Mouse (Mus musculus) E14TG2a.4 (cell line): ENCODE data around the gene Hpcal1.

ENCODE experiments used
- H3K27me3 ChIP-seq: 2 replicates; pipeline ENCODE4 v1.6.1; 2014; ENCODE audit warnings: low read length, control low read depth; ENCODE audit not compliant: insufficient read depth
- H3K36me3 ChIP-seq: 2 replicates; pipeline ENCODE4 v1.6.1; 2014; ENCODE audit warnings: low read length, control low read depth; ENCODE audit not compliant: insufficient read depth
- H3K4me1 ChIP-seq: replicated peaks from 2 replicates; pipeline ENCODE4 v1.6.1; 2014; ENCODE audit warnings: low read depth, low read length, control low read depth
- H3K4me3 ChIP-seq: replicated peaks from 2 replicates; pipeline ENCODE4 v1.5.1; 2014; ENCODE audit warnings: mild to moderate bottlenecking, low read length
- H3K9me3 ChIP-seq: 2 replicates; pipeline ENCODE4 v1.6.1; 2014; ENCODE audit warnings: low read length, control low read depth
- CTCF ChIP-seq: conservative IDR thresholded peaks from 2 replicates; pipeline ENCODE4 v1.5.1; 2014; ENCODE audit warnings: low read length
- NANOG ChIP-seq: IDR thresholded peaks from 2 replicates; pipeline ENCODE4 v1.6.1; 2014; ENCODE audit warnings: borderline replicate concordance, low read length, mixed read lengths
- POU5F1 ChIP-seq: IDR thresholded peaks from 2 replicates; pipeline ENCODE4 v1.6.1; 2014; ENCODE audit warnings: low read length, borderline replicate concordance

Hpcal1 gene

DNA sequence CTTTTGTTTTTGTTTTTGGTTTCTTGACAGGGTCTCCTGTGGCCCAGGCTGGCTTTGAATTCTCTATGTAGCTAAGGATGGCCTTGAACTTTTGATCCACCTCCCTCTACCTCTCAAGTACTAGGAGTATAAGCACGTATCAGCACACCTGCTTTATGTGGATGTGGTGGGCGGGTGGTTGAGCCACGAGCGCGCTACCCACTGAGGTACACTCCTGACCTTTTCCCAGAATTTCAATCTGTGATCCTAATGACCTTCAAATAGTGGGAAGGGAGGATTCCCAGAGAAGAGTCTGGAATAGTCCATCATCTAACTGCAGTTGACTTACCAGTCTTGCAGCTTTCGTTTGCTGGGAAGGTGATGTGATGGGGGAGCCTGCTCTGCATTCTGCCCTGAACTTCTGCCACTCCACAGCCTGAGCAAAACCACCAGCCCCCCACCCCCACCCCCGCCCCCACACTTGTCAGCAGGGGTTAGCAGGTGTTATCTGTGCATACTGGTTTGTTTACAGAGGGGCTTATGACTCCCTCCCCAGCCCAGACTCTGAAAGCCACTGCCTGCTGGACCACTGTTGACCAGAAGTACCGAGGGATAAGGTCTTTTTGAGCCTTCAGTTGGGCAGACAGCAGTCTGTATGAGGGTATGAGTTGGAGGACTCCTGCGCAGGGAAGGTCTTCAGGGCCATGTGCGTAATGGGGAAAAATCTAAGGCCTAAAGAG is 46.4 kb downstream of the Hpcal1 start:
- Histone ChIP-seq H3K4me3 (no peak overlapping the region), H3K36me3 (no peaks in the 10 kb centered on the region), H3K9me3 (no peaks in the 10 kb centered on the region), H3K4me1 (peaks cover 70% of the 10 kb centered on the region), H3K27me3 (no peaks in the 10 kb centered on the region)
- TF ChIP-seq CTCF (no peak), POU5F1 (no peak), NANOG (no peak)

DNA sequence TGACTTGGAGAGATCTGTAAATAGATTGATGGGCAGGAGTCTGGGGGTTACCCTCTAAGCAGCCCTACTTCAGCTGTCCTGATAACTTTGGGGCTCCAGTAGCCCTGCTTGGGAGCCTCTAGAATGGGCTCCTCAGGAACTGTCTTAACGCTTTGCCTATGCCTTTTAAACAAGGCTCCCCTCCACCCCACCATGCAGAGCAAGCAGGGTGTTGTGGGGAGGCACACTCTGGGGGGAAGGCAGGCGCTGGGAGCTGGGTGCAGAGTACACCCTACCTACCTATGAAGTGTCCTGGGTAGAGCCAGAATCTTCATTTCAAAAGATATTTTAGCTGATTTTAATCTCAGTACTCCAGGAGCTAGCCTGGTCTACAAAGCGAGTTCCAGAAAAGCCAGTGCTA is 47.2 kb downstream of the Hpcal1 start:
- TF ChIP-seq POU5F1: no peak
- no peak for TF ChIP-seq NANOG
- TF ChIP-seq CTCF: no peak
- Histone ChIP-seq H3K4me1 (peaks cover 76% of the 10 kb centered on the region), H3K36me3 (no peaks in the 10 kb centered on the region), H3K4me3 (no peak overlapping the region), H3K27me3 (no peaks in the 10 kb centered on the region), H3K9me3 (no peaks in the 10 kb centered on the region)

DNA sequence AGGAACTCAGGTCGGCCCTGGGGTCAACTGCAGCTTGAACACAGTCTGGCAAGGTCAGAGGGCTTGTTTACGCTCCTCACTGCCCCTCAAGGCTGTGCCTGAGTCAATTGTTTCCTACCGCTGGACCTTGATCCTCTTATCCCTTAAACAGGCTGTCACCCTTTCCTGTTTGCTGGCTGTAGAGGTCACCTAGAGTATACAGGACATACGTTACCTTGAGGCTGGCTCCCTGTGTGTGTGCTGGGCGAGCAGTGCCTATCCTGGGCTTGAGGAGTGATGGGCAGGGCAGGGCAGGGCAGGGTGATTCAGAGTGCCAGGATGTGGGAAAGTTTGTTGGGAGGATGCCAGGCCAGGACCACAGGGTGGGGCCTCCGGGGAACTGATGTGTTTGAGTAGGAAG is 47.8 kb downstream of the Hpcal1 start:
- 0 out of 2 replicates have a peak overlapping the region, but pooled peaks have one; percentile 23 for H3K4me3 ChIP-seq
- H3K9me3 ChIP-seq: no peaks in the 10 kb centered on the region
- no peaks in the 10 kb centered on the region for H3K36me3 ChIP-seq
- H3K27me3 ChIP-seq: no peaks in the 10 kb centered on the region
- TF ChIP-seq NANOG (no peak), POU5F1 (no peak), CTCF (no peak)
- peaks cover 78% of the 10 kb centered on the region for H3K4me1 ChIP-seq

DNA sequence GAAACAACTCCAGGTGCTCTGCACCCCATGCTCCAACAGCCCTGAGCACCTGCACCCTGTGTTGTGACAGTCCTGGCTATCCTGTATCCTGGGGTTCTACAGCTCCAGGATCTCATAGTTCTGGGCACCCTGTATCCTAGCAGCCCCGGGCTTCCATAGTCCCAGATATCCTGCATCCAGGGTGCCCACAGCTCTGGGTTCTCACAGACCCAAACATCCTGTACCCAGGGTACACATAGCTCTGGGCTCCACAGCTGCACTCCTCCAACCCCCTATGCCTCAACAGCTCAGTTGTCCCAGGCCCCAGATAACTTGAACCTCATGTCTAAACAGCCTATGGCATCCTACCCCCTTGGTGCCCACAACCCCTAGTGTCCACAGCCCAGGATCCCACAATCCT is 49.6 kb downstream of the Hpcal1 start:
- Histone ChIP-seq H3K9me3 (no peaks in the 10 kb centered on the region), H3K4me1 (peaks cover 61% of the 10 kb centered on the region), H3K36me3 (no peaks in the 10 kb centered on the region; the same call in 1 of the 2 replicates), H3K27me3 (no peaks in the 10 kb centered on the region), H3K4me3 (no peak overlapping the region)
- TF ChIP-seq POU5F1: no peak

DNA sequence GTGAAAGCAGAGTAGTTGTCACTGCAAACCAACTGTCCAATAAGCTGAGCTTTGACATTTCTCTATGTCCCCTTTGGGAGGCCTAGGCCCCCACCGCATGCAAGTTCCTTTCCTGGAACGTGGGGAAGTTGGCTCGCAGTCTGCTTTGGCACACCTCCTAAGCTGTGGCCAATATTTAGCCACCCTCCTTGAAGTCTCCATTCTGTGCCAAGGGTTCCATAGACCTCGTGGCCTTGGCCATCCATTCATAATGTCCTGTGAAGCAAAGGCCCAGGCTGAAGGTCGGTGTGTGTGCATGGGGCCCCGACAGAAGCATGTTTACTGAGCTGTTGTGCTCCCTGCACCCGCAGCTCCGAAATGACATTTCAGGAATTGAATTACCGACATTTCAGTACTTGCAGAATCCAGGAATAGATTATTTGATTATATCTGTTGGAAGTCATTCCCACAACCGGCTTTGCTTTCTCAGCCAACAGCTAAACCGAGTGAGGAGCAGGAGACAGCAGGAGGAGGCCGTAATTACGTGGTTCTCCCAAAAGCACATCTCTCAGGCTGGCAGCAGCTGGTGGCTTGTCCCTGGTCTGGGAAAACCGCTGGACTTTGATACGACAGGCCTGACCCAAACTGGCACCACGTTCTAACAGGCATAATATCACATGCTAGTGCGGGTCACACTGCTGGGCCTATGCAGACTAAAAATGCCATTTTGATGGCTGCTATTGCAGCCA is 51.1 kb downstream of the Hpcal1 start:
- Histone ChIP-seq H3K9me3 (no peaks in the 10 kb centered on the region), H3K4me1 (peaks cover 54% of the 10 kb centered on the region), H3K36me3 (no peaks in the 10 kb centered on the region; the same call in 1 of the 2 replicates), H3K4me3 (no peak overlapping the region), H3K27me3 (no peaks in the 10 kb centered on the region)
- TF ChIP-seq CTCF: no peak
- TF ChIP-seq POU5F1: no peak
- no peak for TF ChIP-seq NANOG

DNA sequence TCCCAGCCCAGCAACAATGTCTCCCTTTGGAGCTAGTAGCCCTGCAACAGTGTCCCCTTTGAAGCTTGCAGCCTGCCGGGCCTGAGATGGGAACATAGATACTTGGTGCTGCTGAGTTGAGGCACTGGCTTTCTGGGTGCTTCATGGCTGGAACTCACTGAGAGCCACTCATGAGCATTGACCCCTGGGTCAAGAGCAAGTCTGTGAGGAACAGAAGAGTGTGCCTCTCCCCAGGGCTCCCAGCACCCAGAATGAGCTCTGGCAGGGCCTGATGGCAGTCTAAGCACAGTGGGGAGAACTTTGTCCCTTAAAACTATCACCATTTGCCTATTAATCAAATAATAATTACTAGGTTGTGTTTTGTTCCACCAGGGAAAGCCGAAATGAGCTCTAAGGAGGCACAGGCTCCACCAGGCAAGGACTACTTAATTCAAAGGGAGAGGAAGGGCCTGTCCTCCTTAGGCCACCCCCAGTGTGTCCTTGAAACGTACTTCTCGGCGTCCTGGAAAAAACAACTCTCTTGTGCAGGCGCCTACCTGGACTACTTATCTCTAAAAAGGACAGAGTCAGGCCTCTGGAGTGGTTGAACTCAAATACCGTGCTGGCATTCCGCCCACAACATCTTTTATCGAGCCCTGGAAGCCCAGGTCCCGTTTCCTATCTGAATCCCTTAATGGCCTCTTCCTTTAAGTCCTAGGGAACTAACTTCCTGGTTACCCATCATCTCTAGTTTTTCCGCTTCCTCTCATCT is 52.1 kb downstream of the Hpcal1 start:
- H3K4me3 ChIP-seq: 0 out of 2 replicates have a peak overlapping the region, but pooled peaks have one; percentile 10
- TF ChIP-seq NANOG: no peak
- TF ChIP-seq POU5F1: no peak
- no peak for TF ChIP-seq CTCF
- peaks cover 55% of the 10 kb centered on the region for H3K4me1 ChIP-seq
- H3K27me3 ChIP-seq: no peaks in the 10 kb centered on the region
- H3K36me3 ChIP-seq: no peaks in the 10 kb centered on the region; the same call in 1 of the 2 replicates
- no peaks in the 10 kb centered on the region for H3K9me3 ChIP-seq

DNA sequence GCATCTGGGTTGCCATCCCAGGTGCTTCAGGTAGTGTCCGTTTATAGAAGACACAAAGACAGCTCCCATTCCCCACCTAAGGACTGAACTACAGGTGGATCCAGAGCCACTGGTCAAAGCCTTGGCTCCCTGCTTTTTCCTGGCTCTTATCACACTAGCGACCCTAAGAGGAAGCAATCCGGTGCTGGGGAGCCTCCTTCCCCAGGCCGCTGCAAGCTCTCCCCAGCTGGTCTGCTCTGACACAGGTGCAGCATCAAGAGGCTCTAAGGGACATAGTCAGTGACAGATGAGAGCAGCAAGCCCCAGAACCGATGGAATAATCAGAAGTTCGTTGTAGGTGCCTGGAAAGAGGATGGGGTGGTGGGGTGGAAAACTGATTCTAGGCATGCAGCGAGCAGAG is 54.8 kb downstream of the Hpcal1 start:
- peaks cover 50% of the 10 kb centered on the region for H3K4me1 ChIP-seq
- TF ChIP-seq NANOG (no peak), POU5F1 (no peak), CTCF (no peak)
- no peaks in the 10 kb centered on the region for H3K27me3 ChIP-seq
- H3K4me3 ChIP-seq: no peak overlapping the region
- H3K36me3 ChIP-seq: no peaks in the 10 kb centered on the region; the same call in 1 of the 2 replicates
- H3K9me3 ChIP-seq: no peaks in the 10 kb centered on the region

DNA sequence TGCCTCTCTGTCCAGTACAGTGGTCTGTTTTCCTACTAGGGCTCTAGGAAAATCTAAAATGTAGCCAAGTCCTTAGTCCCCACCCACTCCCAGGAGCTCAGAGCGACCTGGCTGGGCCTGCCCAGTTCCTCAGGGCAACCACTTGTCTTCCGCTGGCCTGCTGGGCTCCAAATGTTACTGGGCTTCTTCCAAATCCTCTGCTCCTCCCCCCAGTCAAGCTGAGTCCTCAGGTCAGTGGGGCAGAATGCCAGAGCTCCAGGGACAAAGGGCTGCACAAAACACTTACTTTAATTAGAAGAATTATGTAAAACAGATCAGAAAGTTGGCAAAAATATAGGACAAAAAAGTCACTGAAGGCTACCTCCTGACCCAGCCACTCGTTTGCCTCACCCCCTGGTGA is 56.1 kb downstream of the Hpcal1 start:
- Histone ChIP-seq H3K4me3 (0 out of 2 replicates have a peak overlapping the region, but pooled peaks have one; percentile 17), H3K27me3 (no peaks in the 10 kb centered on the region), H3K36me3 (no peaks in the 10 kb centered on the region; the same call in 1 of the 2 replicates), H3K4me1 (peaks cover 47% of the 10 kb centered on the region), H3K9me3 (no peaks in the 10 kb centered on the region)
- TF ChIP-seq NANOG (no peak), POU5F1 (no peak), CTCF (no peak)
